Mouse (Mus musculus): ENCODE measurements around the gene Spaca6.

- no peak for TF ChIP-seq CTCF (conservative IDR thresholded peaks at IDR 0.05; ENCODE audit: low read length)
- TF ChIP-seq NANOG (IDR thresholded peaks at IDR 0.05; ENCODE audit: borderline replicate concordance, low read length), result no peak
- no peak for TF ChIP-seq POU5F1 (IDR thresholded peaks at IDR 0.05; ENCODE audit: borderline replicate concordance, low read length)
Measured at GRCm38 (mm10) chr17:17828191-17828981, 1.4 kb downstream of the Spaca6 start.

Measured in E14TG2a.4 (cell line).